Mouse (Mus musculus) hindbrain, embryonic 16.5 days (tissue): ENCODE data around the gene Gm11569. TPM values are rescaled to one million over a fixed set of nuclear protein-coding genes. Genes with fewer than 3 reads are reported as not detected.
"Not testable (repeated sequence)": the region's sequence is repeated elsewhere in the genome, so short reads cannot be mapped to it uniquely, and the experiment has no call there.

Source experiments
- ATAC-seq: fragments of 200-750 bp; cut with Nextera tagmentation; 2 replicates; pipeline ENCODE4 v1.8.0; 2017; ENCODE audit warnings: moderate TSS enrichment, moderate library complexity
- H3K27ac ChIP-seq: fragments of 300-500 bp; sonication (generic); 2 replicates; pipeline ENCODE4 v1.5.1; 2014; ENCODE audit warnings: low read depth, mild to moderate bottlenecking, control low read depth, low read length, moderate library complexity
- H3K27me3 ChIP-seq: fragments of 300-500 bp; sonication (generic); replicated peaks from 2 replicates; pipeline ENCODE4 v1.6.1; 2014; ENCODE audit warnings: low read length; ENCODE audit not compliant: control insufficient read depth, insufficient read depth
- H3K36me3 ChIP-seq: fragments of 300-500 bp; sonication (generic); 2 replicates; pipeline ENCODE4 v1.6.1; 2014; ENCODE audit warnings: mild to moderate bottlenecking, low read length, moderate library complexity, mixed read lengths; ENCODE audit not compliant: control insufficient read depth, insufficient read depth
- H3K4me1 ChIP-seq: fragments of 300-500 bp; sonication (generic); 2 replicates; pipeline ENCODE4 v1.6.1; 2014; ENCODE audit warnings: low read depth, low read length; ENCODE audit not compliant: control insufficient read depth, insufficient read depth
- H3K4me2 ChIP-seq: fragments of 300-500 bp; sonication (generic); 2 replicates; pipeline ENCODE4 v1.6.1; 2014; ENCODE audit warnings: mild to moderate bottlenecking, low read length, control low read depth, moderate library complexity
- H3K4me3 ChIP-seq: fragments of 300-500 bp; sonication (generic); 2 replicates; pipeline ENCODE4 v1.5.1; 2014; ENCODE audit warnings: mild to moderate bottlenecking, low read length, control low read depth, moderate library complexity
- H3K9ac ChIP-seq: fragments of 300-500 bp; sonication (generic); 2 replicates; pipeline ENCODE4 v1.6.1; 2014; ENCODE audit warnings: low read depth, mild to moderate bottlenecking, control low read depth, low read length, moderate library complexity
- H3K9me3 ChIP-seq: fragments of 300-500 bp; sonication (generic); 2 replicates; pipeline ENCODE4 v1.6.1; 2014; ENCODE audit warnings: mild to moderate bottlenecking, low read length, moderate library complexity; ENCODE audit not compliant: control insufficient read depth
- WGBS: fragments of 180-500 bp; shearing (Covaris S2); extraction: QIAGEN DNeasy Blood & Tissue Kit; methylation state at CpG from one replicate; pipeline ENCODE4 v1.1.7; 2014; 5-methylcytosine and 5-hydroxymethylcytosine counted together
- polyA plus RNA-seq: library from polyadenylated mRNA; unstranded; fragments of >200 nt; fragmentation: Nextera tagmentation; extraction: Ambion mirVana; gene quantifications from 2 replicates; pipeline ENCODE4 v1.2.1, GENCODE M21; 2015

The Gm11569 gene
- polyA plus RNA-seq, 1 experiment from 2014 or later: not detected

DNA sequence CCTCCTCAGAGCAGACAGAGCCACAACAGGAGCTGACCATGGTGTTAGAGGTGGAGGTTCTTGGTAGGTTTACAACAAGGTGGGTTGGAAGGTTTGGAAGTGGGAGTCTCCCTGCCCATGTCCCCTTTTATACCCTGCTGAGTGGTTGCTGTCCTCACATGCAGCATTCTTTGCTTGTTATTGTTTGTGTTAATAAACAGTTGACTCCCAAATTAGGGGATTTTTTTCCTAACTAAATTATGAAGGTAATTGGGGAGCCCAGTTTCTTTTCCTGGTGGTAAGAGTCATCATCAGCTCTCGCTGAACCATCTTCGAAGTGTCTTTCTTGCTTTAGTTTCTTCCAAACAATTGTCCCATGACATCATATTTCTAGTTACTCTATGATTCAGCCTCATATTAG, 18.1 kb downstream of the Gm11569 start, which contains the start of gene Krtap4-8:
Gene Krtap4-8, minus strand, starts transcription at position 101 of the 400 bp plus-strand sequence.
- Histone ChIP-seq H3K4me2 (no peak within 1 kb of the TSS), H3K4me3 (no peak within 1 kb of the TSS), H3K27ac (no peak within 1 kb of the TSS), H3K4me1 (no peaks in the 10 kb centered on the region; the same call in 1 of the 2 replicates), H3K27me3 (no peaks in the 10 kb centered on the region), H3K9me3 (no peaks in the 10 kb centered on the region), H3K9ac (no peak within 1 kb of the TSS), H3K36me3 (no peaks in the 10 kb centered on the region)
- WGBS: 98% methylated on average over 2 of the region's 2 CpGs
- no peak for ATAC-seq

DNA sequence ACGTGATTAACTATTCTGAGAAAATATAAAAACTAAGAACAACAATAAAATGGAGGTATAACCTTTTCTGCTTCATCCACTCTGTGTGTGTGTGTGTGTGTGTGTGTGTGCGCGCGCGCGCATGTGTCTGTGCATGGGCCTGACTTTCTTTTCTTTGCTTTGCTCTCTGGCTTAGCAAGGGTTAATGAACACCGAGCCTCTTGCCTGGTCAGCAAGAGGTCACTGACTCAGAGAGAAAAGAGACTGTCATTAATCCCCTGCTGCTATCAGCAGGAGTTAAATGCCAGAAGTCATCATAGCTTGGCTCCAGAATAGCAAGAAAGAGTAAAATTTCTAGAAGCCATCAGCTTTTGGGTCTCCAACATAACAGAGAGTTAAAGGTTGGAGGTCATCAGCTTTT, 20.3 kb downstream of the Gm11569 start:
- no peaks in the 10 kb centered on the region; the same call in 1 of the 2 replicates for H3K4me1 ChIP-seq
- H3K27ac ChIP-seq: no peak overlapping the region
- no peaks in the 10 kb centered on the region for H3K36me3 ChIP-seq
- no peak for ATAC-seq
- no peak overlapping the region for H3K9ac ChIP-seq
- H3K27me3 ChIP-seq: no peaks in the 10 kb centered on the region
- WGBS: 42% methylated on average over 7 of the region's 7 CpGs
- H3K4me3 ChIP-seq: no peak overlapping the region
- H3K9me3 ChIP-seq: no peaks in the 10 kb centered on the region
- H3K4me2 ChIP-seq: no peak overlapping the region

DNA sequence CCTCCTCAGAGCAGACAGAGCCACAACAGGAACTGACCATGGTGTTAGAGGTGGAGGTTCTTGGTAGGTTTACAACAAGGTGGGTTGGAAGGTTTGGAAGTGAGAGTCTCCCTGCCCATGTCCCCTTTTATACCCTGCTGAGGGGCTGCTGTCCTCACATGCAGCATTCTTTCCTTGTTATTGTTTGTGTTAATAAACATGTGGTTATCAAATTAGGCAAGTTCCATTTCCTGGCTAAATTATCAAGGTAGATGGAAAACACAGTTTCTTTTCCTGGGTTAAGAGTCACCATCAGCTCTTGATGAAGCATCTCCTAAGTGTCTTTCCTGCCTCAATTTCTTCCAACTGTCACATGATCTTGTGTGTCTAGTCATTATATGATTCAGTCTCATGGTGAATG, 25.9 kb downstream of the Gm11569 start, which contains the start of gene Gm11595:
Gene Gm11595, minus strand, starts transcription at position 101 of the 400 bp plus-strand sequence.
- not testable (repeated sequence) for ATAC-seq, H3K4me2 ChIP-seq, H3K27ac ChIP-seq, H3K9me3 ChIP-seq, H3K9ac ChIP-seq, H3K36me3 ChIP-seq, H3K4me1 ChIP-seq, H3K27me3 ChIP-seq, H3K4me3 ChIP-seq

DNA sequence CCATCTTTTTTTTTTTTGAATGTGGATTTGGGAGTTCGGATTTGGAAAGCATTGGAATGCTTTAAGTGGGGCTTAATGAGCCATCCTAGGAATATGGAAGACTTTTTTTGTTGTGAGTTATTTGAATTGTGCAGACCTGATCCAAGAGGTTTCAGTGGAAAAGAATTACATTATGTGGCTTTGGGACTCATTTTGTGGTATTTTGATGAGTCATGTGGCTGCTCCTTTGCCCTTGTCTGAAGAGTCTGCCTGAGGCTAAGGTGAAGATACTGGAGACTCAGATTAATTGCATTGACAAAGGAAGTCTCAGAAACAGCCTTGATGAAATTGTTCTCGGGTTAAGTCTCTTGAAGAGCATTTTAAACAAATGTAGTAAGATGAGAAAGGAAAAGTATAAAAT, 30.3 kb downstream of the Gm11569 start:
- no peaks in the 10 kb centered on the region for H3K9me3 ChIP-seq
- H3K4me3 ChIP-seq: no peak overlapping the region
- H3K4me2 ChIP-seq: no peak overlapping the region
- no peaks in the 10 kb centered on the region for H3K27me3 ChIP-seq
- no peak for ATAC-seq
- no peaks in the 10 kb centered on the region for H3K36me3 ChIP-seq
- 78% methylated on average over 2 of the region's 2 CpGs for WGBS
- no peak overlapping the region for H3K27ac ChIP-seq
- no peaks in the 10 kb centered on the region for H3K4me1 ChIP-seq
- H3K9ac ChIP-seq: no peak overlapping the region

DNA sequence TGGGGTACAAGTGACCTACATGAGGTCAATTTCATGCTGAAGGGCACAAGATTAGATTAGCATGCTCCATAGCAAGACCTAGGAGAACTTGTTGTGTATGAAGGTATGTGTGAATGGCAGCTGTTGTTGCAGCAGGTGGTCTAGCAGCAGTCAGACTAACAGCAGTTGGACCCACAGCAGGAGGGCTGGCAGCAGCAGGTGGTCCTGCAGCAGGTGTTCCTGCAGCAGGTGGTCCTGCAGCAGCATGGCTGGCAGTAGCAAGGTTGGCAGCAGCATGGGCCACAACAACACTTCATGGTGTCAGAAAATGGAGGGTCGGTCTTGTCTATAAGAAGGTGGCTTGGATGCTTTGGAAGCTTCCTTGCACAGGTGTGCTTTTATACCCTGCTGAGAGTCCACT, 39.9 kb downstream of the Gm11569 start:
- Histone ChIP-seq H3K36me3 (no peaks in the 10 kb centered on the region), H3K9me3 (no peaks in the 10 kb centered on the region), H3K27ac (no peak overlapping the region), H3K4me1 (no peaks in the 10 kb centered on the region), H3K4me2 (no peak overlapping the region), H3K27me3 (no peaks in the 10 kb centered on the region), H3K9ac (no peak overlapping the region), H3K4me3 (no peak overlapping the region)
- 100% methylated on average over 1 of the region's 1 CpGs for WGBS
- no peak for ATAC-seq

Other genes with a start within 250 kb of the Gm11569 start
- gene Krtap3-3, start 248.1 kb downstream of the Gm11569 start, polyA plus RNA-seq: not detected in 2 replicates
- not detected in 2 replicates for gene Krtap3-2, start 242.1 kb downstream of the Gm11569 start, polyA plus RNA-seq
- gene Gm11939, start 239.5 kb downstream of the Gm11569 start, polyA plus RNA-seq: not detected in 2 replicates
- not detected in 2 replicates for gene Krtap3-1, start 232.3 kb downstream of the Gm11569 start, polyA plus RNA-seq
- not detected in 2 replicates for gene Krtap1-5, start 217.9 kb downstream of the Gm11569 start, polyA plus RNA-seq
- gene Krtap1-4, start 215.3 kb downstream of the Gm11569 start, polyA plus RNA-seq: not detected in 2 replicates
- gene Krtap1-3, start 207.6 kb downstream of the Gm11569 start, polyA plus RNA-seq: not detected in 2 replicates
- gene Krtap9-3, start 200.8 kb downstream of the Gm11569 start, polyA plus RNA-seq: not detected in 2 replicates
- gene Gm11938, start 195.6 kb downstream of the Gm11569 start, polyA plus RNA-seq: not detected in 2 replicates
- not detected in 2 replicates for gene Gm11937, start 188.7 kb downstream of the Gm11569 start, polyA plus RNA-seq
- not detected in 2 replicates for gene Krtap2-4, start 184.1 kb downstream of the Gm11569 start, polyA plus RNA-seq
- not detected in 2 replicates for gene Gm11562, start 178.5 kb downstream of the Gm11569 start, polyA plus RNA-seq
- gene Krtap4-1, start 170.7 kb downstream of the Gm11569 start, polyA plus RNA-seq: not detected in 2 replicates
- gene Krtap4-2, start 163.8 kb downstream of the Gm11569 start, polyA plus RNA-seq: not detected in 2 replicates
- not detected in 2 replicates for gene Krtap4-7, start 154.8 kb downstream of the Gm11569 start, polyA plus RNA-seq
- gene Gm11555, start 148.7 kb downstream of the Gm11569 start, polyA plus RNA-seq: not detected in 2 replicates
- gene Gm11563, start 140.0 kb downstream of the Gm11569 start, polyA plus RNA-seq: not detected in 2 replicates
- not detected in 2 replicates for gene Krtap4-6, start 133.0 kb downstream of the Gm11569 start, polyA plus RNA-seq
- not detected in 2 replicates for gene Gm14190, start 108.2 kb downstream of the Gm11569 start, polyA plus RNA-seq
- not detected in 2 replicates for gene Gm14180, start 64.6 kb downstream of the Gm11569 start, polyA plus RNA-seq
- gene Gm11595, start 26.0 kb downstream of the Gm11569 start, polyA plus RNA-seq: not detected in 2 replicates
- not detected in 2 replicates for gene Krtap4-8, start 18.2 kb downstream of the Gm11569 start, polyA plus RNA-seq
- gene Krtap4-9, start 13.7 kb downstream of the Gm11569 start, polyA plus RNA-seq: not detected in 2 replicates
- not detected in 2 replicates for gene Gm11596, start 5.5 kb downstream of the Gm11569 start, polyA plus RNA-seq
- not detected in 2 replicates for gene Gm11554, start 5.5 kb upstream of the Gm11569 start, polyA plus RNA-seq
- not detected in 2 replicates for gene Krtap4-13, start 11.0 kb upstream of the Gm11569 start, polyA plus RNA-seq
- gene Gm11564, start 16.7 kb upstream of the Gm11569 start, polyA plus RNA-seq: not detected in 2 replicates
- gene 2300003K06Rik, start 39.1 kb upstream of the Gm11569 start, polyA plus RNA-seq: not detected in 2 replicates
- gene Krtap4-16, start 52.7 kb upstream of the Gm11569 start, polyA plus RNA-seq: not detected in 2 replicates
- not detected in 2 replicates for gene Gm11568, start 59.0 kb upstream of the Gm11569 start, polyA plus RNA-seq
- gene Gm11559, start 65.5 kb upstream of the Gm11569 start, polyA plus RNA-seq: not detected in 2 replicates
- not detected in 2 replicates for gene Krtap9-1, start 74.5 kb upstream of the Gm11569 start, polyA plus RNA-seq
- gene Gm11567, start 80.3 kb upstream of the Gm11569 start, polyA plus RNA-seq: not detected in 2 replicates
- not detected in 2 replicates for gene Krtap31-1, start 109.0 kb upstream of the Gm11569 start, polyA plus RNA-seq
- gene Gm11565, start 115.8 kb upstream of the Gm11569 start, polyA plus RNA-seq: not detected in 2 replicates
- gene Krtap31-2, start 137.4 kb upstream of the Gm11569 start, polyA plus RNA-seq: not detected in 2 replicates
- gene Krtap9-5, start 149.5 kb upstream of the Gm11569 start, polyA plus RNA-seq: not detected in 2 replicates
- not detected in 2 replicates for gene Krtap29-1, start 180.1 kb upstream of the Gm11569 start, polyA plus RNA-seq
- 0.15 TPM in 1 of 2 replicates, not detected in the other for gene Krtap16-1, start 187.7 kb upstream of the Gm11569 start, polyA plus RNA-seq
- gene Krtap17-1, start 195.1 kb upstream of the Gm11569 start, polyA plus RNA-seq: 1.1 and 1.7 TPM in 2 replicates
- gene Krt33a, start 217.3 kb upstream of the Gm11569 start, polyA plus RNA-seq: not detected in 2 replicates
- gene Krt33b, start 230.9 kb upstream of the Gm11569 start, polyA plus RNA-seq: 0.12 and 0.13 TPM in 2 replicates
- gene Krt34, start 242.6 kb upstream of the Gm11569 start, polyA plus RNA-seq: not detected in 2 replicates